Mouse (Mus musculus): ENCODE measurements around the gene Emilin3. TPM values are rescaled to one million over a fixed set of nuclear protein-coding genes. Genes with fewer than 3 reads are reported as not detected.

Gene Emilin3
- polyA plus RNA-seq, 1 experiment, result not detected

- peaks cover 18% of the 10 kb centered on the region for H3K36me3 ChIP-seq (replicated peaks; ENCODE audit: low read length)
- H3K27me3 ChIP-seq (replicated peaks), result peaks cover 5% of the 10 kb centered on the region
- TF ChIP-seq FLI1 (IDR thresholded peaks at IDR 0.05; ENCODE audit: low read length) (no peak), GATA1 (IDR thresholded peaks at IDR 0.05; ENCODE audit: borderline replicate concordance, low read length) (no peak)
- H3K9me3 ChIP-seq, result no peaks in the 10 kb centered on the region
- H3K4me3 ChIP-seq (replicated peaks), result no peak overlapping the region
- H3K4me1 ChIP-seq, result peaks cover 22% of the 10 kb centered on the region
Observed at GRCm38 (mm10) chr2:160942443-160942842, 30.3 kb upstream of the Emilin3 start.

GRCm38 (mm10) chr2:160940930-160941709, 29.0 kb upstream of the Emilin3 start:
- no peak overlapping the region for H3K4me3 ChIP-seq (replicated peaks)
- no peaks in the 10 kb centered on the region for H3K9me3 ChIP-seq
- H3K4me1 ChIP-seq, result peaks cover 22% of the 10 kb centered on the region
- peaks cover 8% of the 10 kb centered on the region for H3K36me3 ChIP-seq (replicated peaks; ENCODE audit: low read length)
- peaks cover 8% of the 10 kb centered on the region for H3K27me3 ChIP-seq (replicated peaks)
- TF ChIP-seq GATA1 (IDR thresholded peaks at IDR 0.05; ENCODE audit: borderline replicate concordance, low read length) (no peak), FLI1 (IDR thresholded peaks at IDR 0.05; ENCODE audit: low read length) (no peak)

GRCm38 (mm10) chr2:160934451-160934850, 22.3 kb upstream of the Emilin3 start:
- Histone ChIP-seq H3K27me3 (replicated peaks) (peaks cover 17% of the 10 kb centered on the region), H3K4me1 (no peaks in the 10 kb centered on the region), H3K36me3 (replicated peaks; ENCODE audit: low read length) (no peaks in the 10 kb centered on the region), H3K4me3 (replicated peaks) (no peak overlapping the region), H3K9me3 (peaks cover 12% of the 10 kb centered on the region)
- TF ChIP-seq FLI1 (IDR thresholded peaks at IDR 0.05; ENCODE audit: low read length) (no peak), GATA1 (IDR thresholded peaks at IDR 0.05; ENCODE audit: borderline replicate concordance, low read length) (no peak)

- no peak for TF ChIP-seq GATA1 (IDR thresholded peaks at IDR 0.05; ENCODE audit: borderline replicate concordance, low read length)
- TF ChIP-seq FLI1 (IDR thresholded peaks at IDR 0.05; ENCODE audit: low read length), result no peak
Observed at GRCm38 (mm10) chr2:160933890-160934289, 21.8 kb upstream of the Emilin3 start.

GRCm38 (mm10) chr2:160932981-160933380, 20.9 kb upstream of the Emilin3 start:
- Histone ChIP-seq H3K4me3 (replicated peaks) (no peak overlapping the region), H3K4me1 (no peaks in the 10 kb centered on the region), H3K27me3 (replicated peaks) (peaks cover 21% of the 10 kb centered on the region), H3K9me3 (peaks cover 12% of the 10 kb centered on the region), H3K36me3 (replicated peaks; ENCODE audit: low read length) (no peaks in the 10 kb centered on the region)
- TF ChIP-seq GATA1 (IDR thresholded peaks at IDR 0.05; ENCODE audit: borderline replicate concordance, low read length) (no peak), FLI1 (IDR thresholded peaks at IDR 0.05; ENCODE audit: low read length) (no peak)

More at GRCm38 (mm10) chr2:160933890-160934289, 21.8 kb upstream of the Emilin3 start:
- H3K4me3 ChIP-seq (replicated peaks), result no peak overlapping the region
- H3K36me3 ChIP-seq (replicated peaks; ENCODE audit: low read length), result no peaks in the 10 kb centered on the region
- peaks cover 12% of the 10 kb centered on the region for H3K9me3 ChIP-seq
- H3K27me3 ChIP-seq (replicated peaks), result peaks cover 19% of the 10 kb centered on the region
- no peaks in the 10 kb centered on the region for H3K4me1 ChIP-seq

GRCm38 (mm10) chr2:160932325-160932724, 20.2 kb upstream of the Emilin3 start:
- Histone ChIP-seq H3K4me3 (replicated peaks) (no peak overlapping the region), H3K9me3 (peaks cover 12% of the 10 kb centered on the region), H3K4me1 (no peaks in the 10 kb centered on the region), H3K27me3 (replicated peaks) (peaks cover 21% of the 10 kb centered on the region), H3K36me3 (replicated peaks; ENCODE audit: low read length) (no peaks in the 10 kb centered on the region)
- TF ChIP-seq GATA1 (IDR thresholded peaks at IDR 0.05; ENCODE audit: borderline replicate concordance, low read length) (no peak), FLI1 (IDR thresholded peaks at IDR 0.05; ENCODE audit: low read length) (no peak)

GRCm38 (mm10) chr2:160931378-160931777, 19.2 kb upstream of the Emilin3 start:
- Histone ChIP-seq H3K9me3 (peaks cover 12% of the 10 kb centered on the region), H3K4me1 (no peaks in the 10 kb centered on the region), H3K27me3 (replicated peaks) (peaks cover 18% of the 10 kb centered on the region), H3K36me3 (replicated peaks; ENCODE audit: low read length) (no peaks in the 10 kb centered on the region), H3K4me3 (replicated peaks) (no peak overlapping the region)
- TF ChIP-seq GATA1 (IDR thresholded peaks at IDR 0.05; ENCODE audit: borderline replicate concordance, low read length), result no peak
- TF ChIP-seq FLI1 (IDR thresholded peaks at IDR 0.05; ENCODE audit: low read length), result no peak

- no peak for TF ChIP-seq GATA1 (IDR thresholded peaks at IDR 0.05; ENCODE audit: borderline replicate concordance, low read length)
- TF ChIP-seq FLI1 (IDR thresholded peaks at IDR 0.05; ENCODE audit: low read length), result no peak
- H3K27me3 ChIP-seq (replicated peaks), result peaks cover 26% of the 10 kb centered on the region
- H3K4me1 ChIP-seq, result no peaks in the 10 kb centered on the region
- no peaks in the 10 kb centered on the region for H3K36me3 ChIP-seq (replicated peaks; ENCODE audit: low read length)
- H3K9me3 ChIP-seq, result peaks cover 10% of the 10 kb centered on the region
- H3K4me3 ChIP-seq (replicated peaks), result no peak overlapping the region
Observed at GRCm38 (mm10) chr2:160925203-160925602, 13.1 kb upstream of the Emilin3 start.

- peaks cover 10% of the 10 kb centered on the region for H3K9me3 ChIP-seq
- H3K27me3 ChIP-seq (replicated peaks), result peaks cover 44% of the 10 kb centered on the region
- no peaks in the 10 kb centered on the region for H3K36me3 ChIP-seq (replicated peaks; ENCODE audit: low read length)
- no peaks in the 10 kb centered on the region for H3K4me1 ChIP-seq
- H3K4me3 ChIP-seq (replicated peaks), result no peak overlapping the region
- no peak for TF ChIP-seq FLI1 (IDR thresholded peaks at IDR 0.05; ENCODE audit: low read length)
- no peak for TF ChIP-seq GATA1 (IDR thresholded peaks at IDR 0.05; ENCODE audit: borderline replicate concordance, low read length)
Observed at GRCm38 (mm10) chr2:160921285-160921684, 9.2 kb upstream of the Emilin3 start.

- H3K27me3 ChIP-seq (replicated peaks), result peaks cover 60% of the 10 kb centered on the region
- H3K4me3 ChIP-seq (replicated peaks), result no peak overlapping the region
- H3K4me1 ChIP-seq, result no peaks in the 10 kb centered on the region
- no peaks in the 10 kb centered on the region for H3K36me3 ChIP-seq (replicated peaks; ENCODE audit: low read length)
- TF ChIP-seq FLI1 (IDR thresholded peaks at IDR 0.05; ENCODE audit: low read length) (no peak), GATA1 (IDR thresholded peaks at IDR 0.05; ENCODE audit: borderline replicate concordance, low read length) (no peak)
- peaks cover 10% of the 10 kb centered on the region for H3K9me3 ChIP-seq
Observed at GRCm38 (mm10) chr2:160918930-160919215, 6.7 kb upstream of the Emilin3 start.
